ENCODE assay signal across 27 mouse cellular contexts in genomic region chr15:78908982-78909381, GRCm38 (mm10). TPM values are rescaled to one million over a fixed set of nuclear protein-coding genes. Genes with fewer than 3 reads are reported as not detected.
DNase-seq lines count a peak whose midpoint lies in the region; ATAC-seq and TF ChIP-seq lines count a peak whose summit lies in the region.
"Had no signal": no experiment of that assay in that cellular context is flagged by ENCODE, and none has a peak within 500 bp of the region (broad histone marks: within the 10 kb centered on the region; RNA-seq: fewer than 3 reads in every experiment).

No protein-coding gene starts in this region.

- TF ChIP-seq POLR2A in MEL (IDR thresholded peaks at IDR 0.05; ENCODE audit: control insufficient read depth in 1 of 2, insufficient read depth in 1 of 2, low read depth in 1 of 2, low read length in 2 of 2, poor library complexity in 1 of 2) = peak in 1 of 2 experiments; percentile 34; a peak in 1 of 4 replicates

- H3K27ac ChIP-seq in liver, embryonic 13.5 days = peak overlapping the region; percentile 23; the same call in 1 of the 2 replicates
- no peak overlapping the region for H3K27ac ChIP-seq in liver, embryonic 12.5 days
- peak overlapping the region; percentile 91 for H3K27ac ChIP-seq in MEL (ENCODE audit: control insufficient read depth, low read depth, low read length)
- H3K27ac ChIP-seq: gastrocnemius, adult 2 months; hindbrain, embryonic 12.5 days; hindbrain, embryonic 15.5 days had no signal

- WGBS in liver, embryonic 13.5 days (ENCODE audit: insufficient replicate concordance) = 64% methylated on average over 8 of the region's 8 CpGs
- 61% methylated on average over 8 of the region's 8 CpGs for WGBS in liver, embryonic 12.5 days (ENCODE audit: insufficient replicate concordance)

- ATAC-seq in liver, embryonic 13.5 days (ENCODE audit: low read depth) = no peak
- ATAC-seq in liver, embryonic 12.5 days = no peak
- ATAC-seq: activated CD4-positive, CD25-positive, alpha-beta regulatory T cell, adult 4 months; forebrain, embryonic 14.5 days; forebrain, postnatal 0 days had no signal

- no peak overlapping the region for H3K4me2 ChIP-seq in liver, embryonic 13.5 days
- no peak overlapping the region for H3K4me2 ChIP-seq in liver, embryonic 12.5 days
- H3K4me2 ChIP-seq: heart, embryonic 11.5 days; hindbrain, embryonic 12.5 days; hindbrain, embryonic 15.5 days had no signal

- TF ChIP-seq EP300 in MEL (IDR thresholded peaks at IDR 0.05; ENCODE audit: low read depth in 1 of 2, low read length in 2 of 2) = peak in 1 of 2 experiments; percentile 74; a peak in 2 of 4 replicates

- TF ChIP-seq RAD21 in MEL (IDR thresholded peaks at IDR 0.05; ENCODE audit: low read depth, low read length) = no peak

- no peaks in the 10 kb centered on the region for H3K27me3 ChIP-seq in liver, embryonic 13.5 days
- H3K27me3 ChIP-seq in liver, embryonic 12.5 days (replicated peaks) = no peaks in the 10 kb centered on the region
- no peaks in the 10 kb centered on the region for H3K27me3 ChIP-seq in MEL (ENCODE audit: control insufficient read depth in 1 of 2, insufficient read depth in 2 of 2, low read length in 2 of 2)
- H3K27me3 ChIP-seq: hindbrain, embryonic 12.5 days; hindbrain, embryonic 15.5 days had no signal

- peaks cover 77% of the 10 kb centered on the region for H3K36me3 ChIP-seq in liver, embryonic 13.5 days
- H3K36me3 ChIP-seq in liver, embryonic 12.5 days = peaks cover 84% of the 10 kb centered on the region
- peaks cover 4 to 17% of the 10 kb centered on the region in 2 experiments; a peak in 3 of 4 replicates for H3K36me3 ChIP-seq in MEL (ENCODE audit: control insufficient read depth in 1 of 2, insufficient read depth in 2 of 2, low read length in 2 of 2)
- H3K36me3 ChIP-seq: hindbrain, embryonic 12.5 days; hindbrain, embryonic 15.5 days had no signal

- no peak for TF ChIP-seq CTCF in MEL (IDR thresholded peaks at IDR 0.05 in 2 of 3, conservative IDR thresholded peaks at IDR 0.05 in 1 of 3; ENCODE audit: control insufficient read depth in 1 of 3, insufficient read depth in 1 of 3, low read depth in 2 of 3, low read length in 3 of 3, poor library complexity in 1 of 3, severe bottlenecking in 1 of 3)

- peaks cover 30% of the 10 kb centered on the region for H3K4me1 ChIP-seq in liver, embryonic 13.5 days (replicated peaks)
- peaks cover 27% of the 10 kb centered on the region for H3K4me1 ChIP-seq in liver, embryonic 12.5 days
- H3K4me1 ChIP-seq in MEL (ENCODE audit: control insufficient read depth in 1 of 2, insufficient read depth in 2 of 2, low read length in 2 of 2) = peaks cover 7 to 25% of the 10 kb centered on the region in 2 experiments

- H3K9ac ChIP-seq in liver, embryonic 13.5 days = no peak overlapping the region
- no peak overlapping the region for H3K9ac ChIP-seq in liver, embryonic 12.5 days
- peak overlapping the region; percentile 50 for H3K9ac ChIP-seq in MEL (ENCODE audit: control insufficient read depth, low read depth, low read length, poor library complexity, severe bottlenecking)
- H3K9ac ChIP-seq: forebrain, postnatal 0 days; hindbrain, embryonic 12.5 days; hindbrain, embryonic 15.5 days had no signal

- no peaks in the 10 kb centered on the region for H3K9me3 ChIP-seq in liver, embryonic 13.5 days (replicated peaks)
- no peaks in the 10 kb centered on the region for H3K9me3 ChIP-seq in liver, embryonic 12.5 days (replicated peaks)
- H3K9me3 ChIP-seq in MEL (replicated peaks; ENCODE audit: insufficient read depth, low read length) = no peaks in the 10 kb centered on the region
- H3K9me3 ChIP-seq: hindbrain, embryonic 12.5 days; hindbrain, embryonic 15.5 days had no signal

- DNase-seq in cerebellum, adult 9-10 months = peak; percentile 22
- no peak for DNase-seq in cerebellum, adult 9-11 months
- DNase-seq in liver, embryonic 13.5 days = no peak
- peak; percentile 75 for DNase-seq in MEL (ENCODE audit: low read depth, low spot score)
- DNase-seq in retina, postnatal 1 day = no peak
- DNase-seq: adrenal gland, adult 8-10 months; adrenal gland, postnatal 25 days; cerebellum, adult 11-12 months; cerebellum, adult 8-10 months; cerebellum, postnatal 25 days; forebrain, postnatal 0 days; gastrocnemius, adult 2 months; gastrocnemius, postnatal 14 days; heart, adult 11 months had no signal

- H3K4me3 ChIP-seq in liver, embryonic 13.5 days (replicated peaks) = no peak overlapping the region
- H3K4me3 ChIP-seq in liver, embryonic 12.5 days = no peak overlapping the region
- no peak overlapping the region for H3K4me3 ChIP-seq in MEL (ENCODE audit: control insufficient read depth in 1 of 2, insufficient read depth in 1 of 2, low read depth in 2 of 2, low read length in 2 of 2)
- H3K4me3 ChIP-seq: gastrocnemius, adult 2 months; hindbrain, embryonic 12.5 days; hindbrain, embryonic 15.5 days had no signal

- H3K79me2 ChIP-seq in MEL (ENCODE audit: control insufficient read depth, insufficient read depth, low read length, poor library complexity) = peaks cover 1% of the 10 kb centered on the region; the same call in 1 of the 2 replicates

TF ChIP-seq in MEL, 35 proteins besides CTCF, POLR2A, EP300 and RAD21 (continues in another document):
- TF ChIP-seq POLR2AphosphoS5 (IDR thresholded peaks at IDR 0.05; ENCODE audit: borderline replicate concordance, low read depth, low read length) (no peak), USF1 (IDR thresholded peaks at IDR 0.05; ENCODE audit: low read depth, low read length) (peak; percentile 59; the same call in 1 of the 2 replicates), JUND (IDR thresholded peaks at IDR 0.05; ENCODE audit: low read depth, low read length) (no peak), MYB (IDR thresholded peaks at IDR 0.05; ENCODE audit: low read depth, low read length) (0 out of 2 replicates have a peak, but pooled peaks have one; percentile 25), POLR2AphosphoS2 (IDR thresholded peaks at IDR 0.05; ENCODE audit: low read length) (0 out of 2 replicates have a peak, but pooled peaks have one; percentile 33), GATA1 (IDR thresholded peaks at IDR 0.05; ENCODE audit: low read depth, low read length) (peak; percentile 61), CHD2 (IDR thresholded peaks at IDR 0.05; ENCODE audit: low read length) (no peak), BHLHE40 (IDR thresholded peaks at IDR 0.05; ENCODE audit: borderline replicate concordance, low read depth, low read length) (peak; percentile 81), UBTF (IDR thresholded peaks at IDR 0.05; ENCODE audit: borderline replicate concordance, insufficient read depth, low read depth, low read length) (no peak), TBP (IDR thresholded peaks at IDR 0.05; ENCODE audit: low read depth, low read length) (peak; percentile 46; the same call in 1 of the 2 replicates), SIN3A (IDR thresholded peaks at IDR 0.05; ENCODE audit: low read length) (peak; percentile 78), NELFE (IDR thresholded peaks at IDR 0.05; ENCODE audit: low read depth, low read length) (no peak), KAT2A (conservative IDR thresholded peaks at IDR 0.05; ENCODE audit: low read depth, low read length) (no peak), TAL1 (IDR thresholded peaks at IDR 0.05; ENCODE audit: low read length) (no peak), HCFC1 (IDR thresholded peaks at IDR 0.05; ENCODE audit: low read depth, low read length) (no peak), MXI1 (IDR thresholded peaks at IDR 0.05; ENCODE audit: low read depth, low read length) (peak; percentile 96), TCF12 (IDR thresholded peaks at IDR 0.05; ENCODE audit: low read depth, low read length) (peak; percentile 42; the same call in 1 of the 2 replicates), MAZ (IDR thresholded peaks at IDR 0.05; ENCODE audit: low read depth, low read length) (no peak), USF2 (IDR thresholded peaks at IDR 0.05; ENCODE audit: borderline replicate concordance in 1 of 2, insufficient read depth in 1 of 2, low read depth in 1 of 2, low read length in 2 of 2) (no peak), MAFK (IDR thresholded peaks at IDR 0.05; ENCODE audit: borderline replicate concordance, low read depth, low read length) (no peak)

RNA-seq across cellular contexts. Expression of gene Pdxp, which starts 4.7 kb away (rescaled TPM):
- polyA plus RNA-seq in liver, embryonic 13.5 days (2015; fragmentation: Nextera tagmentation; extraction: Ambion mirVana) = 6.9 and 7.4 TPM in 2 replicates
- 17.1 and 17.4 TPM in 2 replicates for polyA plus RNA-seq in liver, embryonic 12.5 days (2016; fragmentation: Nextera tagmentation; extraction: Ambion mirVana)
- 16.7 and 21.5 TPM in 2 replicates for total RNA-seq in MEL (2012; rRNA removed)
- 10 to 100 TPM in 1 of 2 experiments, not detected in 1; 25.4 TPM for polyA plus RNA-seq in MEL (2012; ENCODE audit: insufficient read depth in 1 of 2, insufficient read length in 2 of 2, low read depth in 1 of 2, low replicate concordance in 2 of 2, missing spikeins in 1 of 2)

RNA-seq across cellular contexts. Expression of gene Sh3bp1, which starts 9.4 kb away (rescaled TPM):
- polyA plus RNA-seq in liver, embryonic 13.5 days (2015; fragmentation: Nextera tagmentation; extraction: Ambion mirVana) = 17.7 and 22.2 TPM in 2 replicates
- polyA plus RNA-seq in liver, embryonic 12.5 days (2016; fragmentation: Nextera tagmentation; extraction: Ambion mirVana) = 34.3 and 39.3 TPM in 2 replicates
- 17.1 and 21.0 TPM in 2 replicates for total RNA-seq in MEL (2012; rRNA removed)
- 10 to 100 TPM in 1 of 2 experiments, not detected in 1; 80.2 TPM for polyA plus RNA-seq in MEL (2012; ENCODE audit: insufficient read depth in 1 of 2, insufficient read length in 2 of 2, low read depth in 1 of 2, low replicate concordance in 2 of 2, missing spikeins in 1 of 2)

RNA-seq across cellular contexts. Expression of gene Gm49510, which starts 9.5 kb away (rescaled TPM):
- polyA plus RNA-seq in liver, embryonic 13.5 days (2015; fragmentation: Nextera tagmentation; extraction: Ambion mirVana) = 0.15 and 0.16 TPM in 2 replicates
- polyA plus RNA-seq in liver, embryonic 12.5 days (2016; fragmentation: Nextera tagmentation; extraction: Ambion mirVana) = 0.17 and 0.43 TPM in 2 replicates
- 0.27 TPM in 1 of 2 replicates, not detected in the other for total RNA-seq in MEL (2012; rRNA removed)
- under 1 TPM in 1 of 2 experiments, not detected in 1; 0.17 TPM for polyA plus RNA-seq in MEL (2012; ENCODE audit: insufficient read depth in 1 of 2, insufficient read length in 2 of 2, low read depth in 1 of 2, low replicate concordance in 2 of 2, missing spikeins in 1 of 2)
- total RNA-seq: adrenal gland, postnatal 25 days; common myeloid progenitor, adult 5-6 weeks; ES-E14; forebrain, postnatal 0 days; gastrocnemius, postnatal 14 days; gastrocnemius, postnatal 4 days; heart, adult 8-10 months; hematopoietic stem cell, adult 5-6 weeks had no signal
- polyA plus RNA-seq: activated CD4-positive, CD25-positive, alpha-beta regulatory T cell, adult 4 months; brain, embryonic 14.5 days; forebrain, embryonic 14.5 days; forebrain, postnatal 0 days; heart, embryonic 14.5 days; hindbrain, embryonic 15.5 days had no signal

RNA-seq across cellular contexts. Expression of gene Lgals1, which starts 17.5 kb away (rescaled TPM):
- 683 and 710 TPM in 2 replicates for polyA plus RNA-seq in liver, embryonic 13.5 days (2015; fragmentation: Nextera tagmentation; extraction: Ambion mirVana)
- polyA plus RNA-seq in liver, embryonic 12.5 days (2016; fragmentation: Nextera tagmentation; extraction: Ambion mirVana) = 644 and 660 TPM in 2 replicates
- 974 and 1,054 TPM in 2 replicates for total RNA-seq in MEL (2012; rRNA removed)
- polyA plus RNA-seq in MEL (2012; ENCODE audit: insufficient read depth in 1 of 2, insufficient read length in 2 of 2, low read depth in 1 of 2, low replicate concordance in 2 of 2, missing spikeins in 1 of 2) = 1,000 to 10,000 TPM in 1 of 2 experiments, 100 to 1,000 TPM in 1; 646 to 1,010 TPM

RNA-seq across cellular contexts. Expression of gene Nol12, which starts 25.8 kb away (rescaled TPM):
- polyA plus RNA-seq in liver, embryonic 13.5 days (2015; fragmentation: Nextera tagmentation; extraction: Ambion mirVana) = 45.6 and 48.9 TPM in 2 replicates
- polyA plus RNA-seq in liver, embryonic 12.5 days (2016; fragmentation: Nextera tagmentation; extraction: Ambion mirVana) = 47.9 and 51.6 TPM in 2 replicates
- 39.0 and 40.8 TPM in 2 replicates for total RNA-seq in MEL (2012; rRNA removed)
- polyA plus RNA-seq in MEL (2012; ENCODE audit: insufficient read depth in 1 of 2, insufficient read length in 2 of 2, low read depth in 1 of 2, low replicate concordance in 2 of 2, missing spikeins in 1 of 2) = 100 to 1,000 TPM in 1 of 2 experiments, not detected in 1; 127 TPM

Comparison
In these comparisons a context has a peak if more than half of its experiments do, and no peak if none do; other contexts are left out.
1. DNase-seq: peak in cerebellum, adult 9-10 months (single experiment) and MEL (single experiment); none in cerebellum, adult 9-11 months (single experiment), liver, embryonic 13.5 days (single experiment) and retina, postnatal 1 day (single experiment).